Mouse (Mus musculus) macrophage (primary cell): ENCODE data around the gene Mgat5b. TPM values are rescaled to one million over a fixed set of nuclear protein-coding genes. Genes with fewer than 3 reads are reported as not detected.

Experiments used
- H3K27ac ChIP-seq: fragments of 350-480 bp; formaldehyde crosslinking; 2 replicates; pipeline ENCODE4 v1.9.0; 2021
- H3K36me3 ChIP-seq: fragments of 350-480 bp; formaldehyde crosslinking; 2 replicates; pipeline ENCODE4 v1.9.0; 2021; ENCODE audit errors: inconsistent target
- H3K4me3 ChIP-seq: fragments of 350-480 bp; formaldehyde crosslinking; 2 replicates; pipeline ENCODE4 v1.9.0; 2021; ENCODE audit errors: inconsistent target
- H3K79me2 ChIP-seq: fragments of 350-480 bp; formaldehyde crosslinking; 2 replicates; pipeline ENCODE4 v1.9.0; 2021; ENCODE audit errors: inconsistent target
- WGBS: methylation state at CpG from one replicate; pipeline ENCODE4 v1.1.7; 2026; ENCODE audit warnings: inconsistent platforms; ENCODE audit not compliant: missing documents; 5-methylcytosine and 5-hydroxymethylcytosine counted together
- polyA plus RNA-seq: library from polyadenylated mRNA; stranded (reverse); fragments of 250-400 nt; gene quantifications from 3 replicates; pipeline ENCODE4 v1.2.4, GENCODE M21; 2018; ENCODE audit warnings: inconsistent platforms
- total RNA-seq, 78 experiments: library from RNA; depleted of rRNA; stranded (reverse); fragments of 250-400 nt; gene quantifications; 1 replicate in 9 of 78; 2 replicates in 24 of 78; 3 replicates in 43 of 78; 4 replicates in 2 of 78; pipeline ENCODE4 v1.2.4; 2018; ENCODE audit warnings: inconsistent platforms in 56 of 78

Mgat5b gene
- total RNA-seq (2018; cell fraction: chromatin; rRNA removed) = not detected
- total RNA-seq (2018; cell fraction: cytosol; rRNA removed) = not detected
- not detected for total RNA-seq (2018; cell fraction: nucleus; rRNA removed)
- polyA plus RNA-seq = not detected in 3 replicates

GRCm38 (mm10) chr11:116918323-116919185 lies at the start of gene Mgat5b:
Mgat5b (plus strand) TSS chr11:116918863.
- 3% methylated on average over 75 of the region's 90 CpGs for WGBS
- Histone ChIP-seq H3K36me3 (no peaks in the 10 kb centered on the region), H3K79me2 (no peaks in the 10 kb centered on the region), H3K27ac (no peak within 1 kb of the TSS), H3K4me3 (no peak within 1 kb of the TSS)

GRCm38 (mm10) chr11:116869223-116869622 lies 49.4 kb upstream of the Mgat5b start:
- 91% methylated on average over 8 of the region's 8 CpGs for WGBS
- H3K36me3 ChIP-seq = peaks cover 61% of the 10 kb centered on the region
- peaks cover 56% of the 10 kb centered on the region for H3K79me2 ChIP-seq
- H3K27ac ChIP-seq = peak overlapping the region; percentile 97
- H3K4me3 ChIP-seq = peak overlapping the region; percentile 31

GRCm38 (mm10) chr11:116869641-116870040 lies 49.0 kb upstream of the Mgat5b start:
- Histone ChIP-seq H3K79me2 (peaks cover 55% of the 10 kb centered on the region), H3K36me3 (peaks cover 61% of the 10 kb centered on the region), H3K4me3 (peak overlapping the region; percentile 31; the same call in 1 of the 2 replicates), H3K27ac (peak overlapping the region; percentile 97)
- 69% methylated on average over 4 of the region's 4 CpGs for WGBS

GRCm38 (mm10) chr11:116871538-116871937 lies 47.1 kb upstream of the Mgat5b start:
- H3K4me3 ChIP-seq = no peak overlapping the region
- peaks cover 49% of the 10 kb centered on the region for H3K36me3 ChIP-seq
- H3K79me2 ChIP-seq = peaks cover 46% of the 10 kb centered on the region
- no peak overlapping the region for H3K27ac ChIP-seq
- 90% methylated on average over 9 of the region's 9 CpGs for WGBS

DNA sequence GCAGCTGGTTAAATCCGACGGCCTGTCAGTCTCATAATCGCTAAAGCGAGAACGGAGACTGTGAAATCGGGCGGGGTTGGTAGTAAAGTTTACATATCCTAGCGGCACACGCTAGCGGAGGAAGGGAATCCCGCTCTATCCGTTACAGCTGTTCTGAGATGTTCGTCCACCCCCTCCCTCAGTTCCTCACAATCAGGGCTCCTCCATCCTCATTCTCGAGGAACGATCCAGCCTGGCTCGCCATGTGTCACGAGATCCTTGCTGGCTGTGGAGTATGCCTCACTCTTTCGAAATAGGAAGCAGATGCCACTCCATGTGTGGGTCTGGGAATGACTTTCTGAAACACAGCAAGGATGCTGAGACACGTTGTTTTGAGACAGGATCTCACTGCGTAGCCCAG lies 44.7 kb upstream of the Mgat5b start:
- H3K27ac ChIP-seq = no peak overlapping the region
- H3K79me2 ChIP-seq = peaks cover 37% of the 10 kb centered on the region
- peaks cover 47% of the 10 kb centered on the region for H3K36me3 ChIP-seq
- no peak overlapping the region for H3K4me3 ChIP-seq
- 89% methylated on average over 12 of the region's 20 CpGs for WGBS

- no peaks in the 10 kb centered on the region for H3K79me2 ChIP-seq
- no peak overlapping the region for H3K27ac ChIP-seq
- WGBS = 76% methylated on average over 8 of the region's 8 CpGs
- peaks cover 17% of the 10 kb centered on the region for H3K36me3 ChIP-seq
- no peak overlapping the region for H3K4me3 ChIP-seq
These were observed 40.2 kb upstream of the Mgat5b start for GRCm38 (mm10) chr11:116878454-116878853.

DNA sequence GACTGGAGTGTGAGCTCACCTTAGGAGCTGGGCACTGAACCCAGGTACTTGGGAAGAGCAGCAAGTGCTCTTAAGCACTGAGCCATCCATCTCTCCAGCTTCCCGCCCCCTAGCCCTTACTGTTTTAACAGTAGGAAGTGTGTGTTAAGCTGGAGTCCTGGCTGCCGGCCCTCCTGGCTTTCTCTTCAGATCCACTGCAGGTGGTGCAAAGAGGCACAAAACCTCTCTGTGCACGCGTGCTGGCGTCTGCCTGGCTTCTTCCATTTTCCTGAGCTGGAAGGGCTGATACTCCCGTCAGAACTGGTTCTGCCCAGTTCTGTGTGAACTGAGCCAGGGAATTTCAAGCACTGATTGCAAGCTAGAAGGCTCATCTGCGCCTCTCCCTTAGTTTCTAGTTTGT lies 37.8 kb upstream of the Mgat5b start:
- Histone ChIP-seq H3K36me3 (no peaks in the 10 kb centered on the region), H3K27ac (no peak overlapping the region), H3K4me3 (no peak overlapping the region), H3K79me2 (no peaks in the 10 kb centered on the region)
- WGBS = 95% methylated on average over 7 of the region's 7 CpGs

GRCm38 (mm10) chr11:116881440-116881839 lies 37.2 kb upstream of the Mgat5b start:
- H3K79me2 ChIP-seq = no peaks in the 10 kb centered on the region
- H3K27ac ChIP-seq = no peak overlapping the region
- H3K36me3 ChIP-seq = no peaks in the 10 kb centered on the region
- H3K4me3 ChIP-seq = no peak overlapping the region
- WGBS = 91% methylated on average over 5 of the region's 5 CpGs

- Histone ChIP-seq H3K4me3 (no peak overlapping the region), H3K79me2 (no peaks in the 10 kb centered on the region), H3K27ac (no peak overlapping the region), H3K36me3 (no peaks in the 10 kb centered on the region)
- 94% methylated on average over 10 of the region's 10 CpGs for WGBS
These were observed 36.2 kb upstream of the Mgat5b start for GRCm38 (mm10) chr11:116882446-116882845.

GRCm38 (mm10) chr11:116884061-116884460 lies 34.6 kb upstream of the Mgat5b start:
- 89% methylated on average over 6 of the region's 6 CpGs for WGBS
- H3K27ac ChIP-seq = no peak overlapping the region
- no peak overlapping the region for H3K4me3 ChIP-seq
- H3K79me2 ChIP-seq = no peaks in the 10 kb centered on the region
- no peaks in the 10 kb centered on the region for H3K36me3 ChIP-seq

DNA sequence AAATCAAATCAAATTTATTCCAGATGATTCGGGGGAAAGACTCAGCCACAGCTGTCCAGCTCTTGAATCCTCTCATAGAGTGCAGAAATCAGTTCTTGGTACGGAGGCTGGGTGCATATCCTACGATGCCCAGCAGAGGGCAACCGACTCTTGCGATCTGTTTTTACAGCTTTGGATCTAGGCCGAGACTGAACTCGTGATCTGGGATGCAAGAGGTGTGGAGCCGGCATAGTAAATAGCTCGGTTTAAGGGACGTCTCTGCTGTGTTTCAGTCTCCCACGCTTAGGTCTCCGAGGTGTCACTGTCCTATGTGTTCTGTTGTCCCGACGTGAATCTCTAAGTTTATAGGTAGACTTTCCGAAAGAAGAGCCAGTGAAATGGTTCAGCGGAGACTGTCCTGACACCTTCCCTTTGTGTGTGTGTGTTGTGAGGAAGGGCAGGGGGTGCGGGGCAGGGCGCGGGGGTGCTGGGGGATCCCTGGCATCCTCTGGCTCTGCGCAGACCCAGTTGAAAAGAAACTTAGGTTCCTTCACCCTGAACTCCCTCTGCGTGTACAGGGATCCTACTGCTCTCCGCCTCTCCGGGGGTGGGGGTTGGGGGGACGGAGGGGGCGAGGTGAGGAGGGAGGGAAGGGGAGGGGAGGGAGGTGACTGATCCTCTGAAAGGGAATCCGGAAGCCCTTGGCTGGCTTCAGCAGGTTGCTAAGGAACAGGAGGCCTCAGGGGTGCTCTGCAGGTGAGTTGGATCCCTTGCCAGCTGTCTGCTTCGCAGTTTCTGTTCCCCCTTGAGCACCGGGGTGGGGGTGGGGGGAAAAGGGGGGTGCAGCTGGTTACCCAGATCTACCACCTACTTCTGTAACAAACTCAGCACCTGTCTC lies 33.1 kb upstream of the Mgat5b start:
- no peak overlapping the region for H3K4me3 ChIP-seq

GRCm38 (mm10) chr11:116887136-116887535 lies 31.5 kb upstream of the Mgat5b start:
- 79% methylated on average over 3 of the region's 5 CpGs for WGBS
- Histone ChIP-seq H3K4me3 (no peak overlapping the region), H3K27ac (no peak overlapping the region), H3K36me3 (no peaks in the 10 kb centered on the region), H3K79me2 (no peaks in the 10 kb centered on the region)

More for the DNA sequence above, 33.1 kb upstream of the Mgat5b start:
- no peaks in the 10 kb centered on the region for H3K36me3 ChIP-seq
- no peak overlapping the region for H3K27ac ChIP-seq
- no peaks in the 10 kb centered on the region for H3K79me2 ChIP-seq
- 8% methylated on average over 27 of the region's 28 CpGs for WGBS

GRCm38 (mm10) chr11:116893532-116894442 lies 24.9 kb upstream of the Mgat5b start:
- Histone ChIP-seq H3K27ac (no peak overlapping the region), H3K36me3 (no peaks in the 10 kb centered on the region), H3K4me3 (no peak overlapping the region), H3K79me2 (no peaks in the 10 kb centered on the region)
- WGBS = 50% methylated on average over 15 of the region's 19 CpGs

DNA sequence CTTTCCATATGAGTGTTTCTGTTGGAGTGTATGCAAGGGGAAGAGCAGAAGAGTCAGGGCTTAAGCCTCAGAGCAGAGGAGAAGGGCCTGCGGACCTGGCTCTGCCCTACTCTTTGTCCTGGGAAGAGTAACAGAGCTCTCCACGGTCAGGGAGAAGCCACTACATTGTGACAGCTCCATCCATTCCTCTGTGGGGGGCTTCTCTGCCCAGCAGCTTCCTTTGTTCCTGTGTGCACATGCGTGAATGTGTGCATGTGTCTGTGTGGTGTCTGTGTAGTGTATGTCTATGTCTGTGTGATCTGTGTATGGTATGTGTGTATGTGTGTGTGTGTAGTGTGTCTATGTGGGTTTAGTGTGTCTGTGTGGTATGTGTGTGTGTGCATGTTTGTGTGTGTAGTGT lies 23.3 kb upstream of the Mgat5b start:
- whole genome bisulfite sequencing = 91% methylated on average over 3 of the region's 3 CpGs
- Histone ChIP-seq H3K36me3 (no peaks in the 10 kb centered on the region), H3K79me2 (no peaks in the 10 kb centered on the region), H3K27ac (no peak overlapping the region), H3K4me3 (no peak overlapping the region)
